Mouse (Mus musculus): ENCODE measurements around the gene Rbl2.

GRCm38 (mm10) chr8:91089601-91090000 is 19.7 kb downstream of the Rbl2 start:
- TF ChIP-seq CTCF (IDR thresholded peaks at IDR 0.05; ENCODE audit: insufficient read depth, low read length) (no peak), POLR2A (IDR thresholded peaks at IDR 0.05; ENCODE audit: borderline replicate concordance, extremely low read depth, low read depth, low read length) (no peak)

All from lung, adult 2 months (tissue).